Mouse (Mus musculus): Measurements from ENCODE around the gene Phykpl.
A peak's percentile ranks its signal among the peaks of the same experiment; 100 is the strongest.
"Not testable (repeated sequence)": the region's sequence is repeated elsewhere in the genome, so short reads cannot be mapped to it uniquely, and the experiment has no call there.

Gene Phykpl

DNA sequence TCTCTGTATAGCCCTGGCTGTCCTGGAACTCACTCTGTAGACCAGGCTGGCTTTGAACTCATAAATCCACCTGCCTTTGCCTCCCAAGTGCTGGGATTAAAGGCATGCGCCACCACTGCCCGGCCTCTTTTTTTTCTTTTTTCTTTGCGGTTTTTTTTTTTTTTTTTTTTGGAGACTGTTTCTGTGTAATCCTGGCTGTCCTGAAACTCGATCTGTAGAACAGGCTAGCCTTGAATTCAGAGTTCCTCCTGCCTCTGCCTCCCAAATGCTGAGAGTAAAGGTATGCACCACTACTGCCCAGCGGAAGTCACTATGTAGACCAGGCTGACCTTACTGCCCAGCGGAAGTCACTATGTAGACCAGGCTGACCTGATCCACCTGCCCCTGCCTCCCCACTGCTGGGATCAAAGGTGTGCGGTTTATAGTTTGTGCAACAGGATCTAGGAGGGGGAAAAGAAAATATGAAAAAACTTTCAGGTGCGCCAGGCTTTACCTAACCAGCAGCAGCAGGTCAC is 34.4 kb downstream of the Phykpl start:
- no peak for DNase-seq (ENCODE audit: low spot score)

DNA sequence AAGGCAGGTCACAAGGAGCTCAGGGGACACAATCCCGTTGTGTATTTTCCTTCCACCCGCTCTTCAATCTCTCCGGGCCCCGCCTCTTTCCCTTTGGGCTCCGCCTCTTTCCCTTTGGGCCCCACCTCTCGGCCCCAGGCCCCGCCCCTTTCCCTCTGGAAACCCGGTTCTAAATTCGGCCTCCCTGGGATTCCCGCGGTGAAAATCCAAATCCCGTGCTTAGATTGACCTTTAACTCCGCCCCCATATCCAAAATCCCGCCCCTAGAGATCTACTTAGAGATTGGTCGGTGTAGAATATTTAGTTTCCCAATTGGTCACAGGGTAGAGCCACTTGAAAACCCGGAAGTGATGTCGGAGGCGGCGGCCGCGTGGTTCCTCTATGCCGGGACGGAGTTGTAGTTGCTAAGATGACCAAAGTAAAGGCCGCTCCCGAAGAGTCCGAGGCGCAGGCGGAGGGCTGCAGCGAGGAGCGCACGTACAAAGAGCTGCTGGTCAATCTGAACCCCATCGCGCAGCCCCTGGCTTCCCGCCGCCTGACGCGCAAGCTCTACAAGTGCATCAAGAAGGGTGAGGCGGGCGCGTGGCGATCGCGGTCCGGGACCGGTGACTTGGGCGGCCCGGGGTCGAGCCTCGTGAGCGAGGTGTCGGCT is 35.0 kb downstream of the Phykpl start, which contains the start of gene Nhp2:
TSS of gene Nhp2 (plus strand) at position 327 of the 652 bp plus-strand sequence.
- peak; percentile 95 for DNase-seq (ENCODE audit: low spot score)

DNA sequence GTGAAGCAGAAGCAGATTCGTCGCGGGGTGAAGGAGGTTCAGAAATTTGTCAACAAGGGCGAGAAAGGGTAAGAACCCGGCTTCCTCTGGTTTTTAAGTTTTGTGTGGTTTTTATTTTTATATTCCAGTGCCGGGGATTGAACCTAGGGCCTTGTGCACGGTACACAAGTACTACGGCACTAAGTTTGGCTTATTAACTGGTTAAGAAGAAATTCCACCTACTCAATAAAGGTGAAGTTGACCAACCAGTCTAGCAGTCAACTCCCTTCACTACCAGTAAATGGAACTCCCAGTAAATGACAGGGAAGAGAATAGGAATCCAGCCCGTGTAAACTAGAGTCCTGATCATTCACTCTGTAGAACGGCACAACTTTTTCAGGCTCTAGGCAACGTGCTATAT is 35.5 kb downstream of the Phykpl start:
- DNase-seq (ENCODE audit: low spot score), result no peak

DNA sequence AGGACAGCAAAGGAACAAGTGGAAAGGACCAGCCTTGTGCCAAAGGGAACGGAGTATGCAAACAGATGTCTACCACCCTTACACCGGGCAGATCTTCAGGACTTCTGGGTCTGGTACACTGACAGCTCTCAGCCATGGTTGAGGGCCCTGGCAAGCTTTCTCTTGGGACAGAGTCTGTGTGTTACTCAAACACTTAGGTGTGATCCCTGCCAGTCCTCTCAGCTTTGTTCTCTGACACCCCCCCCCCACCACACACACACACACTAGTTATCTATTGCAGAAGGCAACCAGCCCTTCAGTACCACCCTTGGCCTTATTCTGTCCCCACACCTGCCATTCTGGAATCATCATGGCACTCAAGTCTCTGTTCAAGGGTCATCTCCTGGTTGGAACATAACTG is 37.2 kb downstream of the Phykpl start:
- no peak for DNase-seq (ENCODE audit: low spot score)

DNA sequence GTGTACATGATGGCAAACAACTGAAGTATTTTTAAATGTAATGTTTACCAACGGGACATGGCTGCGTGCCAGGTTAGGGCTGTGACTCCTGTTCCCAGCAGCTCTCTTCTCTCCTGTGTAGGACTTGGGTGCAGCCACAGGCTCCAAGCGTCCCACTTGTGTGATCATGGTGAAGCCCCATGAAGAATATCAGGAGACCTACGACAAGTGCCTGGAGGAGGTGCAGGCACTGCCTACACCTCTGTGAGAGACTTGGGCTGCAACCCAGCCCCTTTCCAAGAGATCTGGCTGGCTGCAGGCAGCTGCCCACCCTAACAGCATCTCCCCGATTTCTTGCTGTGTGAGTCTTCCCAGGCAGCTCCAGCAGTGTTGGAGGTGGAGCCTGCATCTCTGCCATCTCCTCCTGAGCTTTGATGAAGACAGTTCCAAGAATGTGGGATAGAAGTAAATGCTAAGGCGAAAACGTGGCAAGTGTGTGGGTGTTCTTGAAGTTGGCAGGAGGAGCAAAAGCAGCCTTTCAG is 38.5 kb downstream of the Phykpl start:
- DNase-seq (ENCODE audit: low spot score), result no peak

DNA sequence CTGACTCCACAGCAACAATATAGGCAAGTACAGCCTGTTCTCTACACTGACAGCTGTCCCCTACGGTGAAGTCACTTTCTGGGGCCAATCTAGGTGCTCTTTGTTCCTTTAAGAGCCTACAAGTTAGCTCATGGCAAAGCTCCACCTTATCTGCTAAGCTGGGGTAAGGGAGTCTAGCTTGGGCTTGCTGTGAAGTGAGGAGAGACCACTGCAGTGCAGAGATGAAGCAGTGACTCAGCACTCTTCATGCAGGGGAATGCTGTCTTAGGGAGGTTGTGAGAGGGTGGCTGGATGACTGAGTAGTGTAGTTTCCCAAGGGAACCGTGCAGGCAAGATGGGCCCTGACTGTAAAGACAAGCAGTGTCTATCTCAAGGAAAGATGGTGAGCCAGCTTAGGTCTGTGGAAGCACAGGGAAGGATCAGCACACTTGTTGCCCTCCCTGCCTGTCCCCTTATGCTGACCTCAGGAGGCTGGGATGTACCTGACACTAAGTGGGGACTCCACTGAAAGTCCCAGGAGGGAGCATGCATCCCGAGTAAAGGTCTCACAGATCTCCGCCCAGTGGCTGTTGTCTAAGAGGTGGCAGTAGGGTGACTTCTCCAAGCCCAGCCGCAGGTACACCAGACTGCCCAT is 40.7 kb downstream of the Phykpl start:
- DNase-seq (ENCODE audit: low spot score), result no peak

DNA sequence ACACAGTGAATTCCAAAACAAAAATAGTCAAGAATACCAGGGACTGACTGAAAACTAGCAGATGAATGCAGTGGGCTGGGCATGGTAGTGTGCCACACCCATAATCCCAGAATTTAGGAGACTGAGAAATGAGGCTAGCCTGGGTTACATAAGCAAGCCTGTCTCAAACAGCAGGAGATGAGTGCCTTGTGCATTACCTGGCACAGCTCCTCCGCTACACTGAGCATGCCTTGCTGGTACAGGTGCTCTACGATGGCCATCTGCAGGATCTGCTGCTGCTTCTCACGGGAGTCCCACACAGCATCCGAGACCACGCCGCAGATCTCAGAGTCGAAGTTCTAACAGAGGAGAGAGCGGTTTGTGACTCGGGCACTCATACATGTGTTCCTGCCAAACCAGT is 42.9 kb downstream of the Phykpl start:
- DNase-seq (ENCODE audit: low spot score), result no peak

DNA sequence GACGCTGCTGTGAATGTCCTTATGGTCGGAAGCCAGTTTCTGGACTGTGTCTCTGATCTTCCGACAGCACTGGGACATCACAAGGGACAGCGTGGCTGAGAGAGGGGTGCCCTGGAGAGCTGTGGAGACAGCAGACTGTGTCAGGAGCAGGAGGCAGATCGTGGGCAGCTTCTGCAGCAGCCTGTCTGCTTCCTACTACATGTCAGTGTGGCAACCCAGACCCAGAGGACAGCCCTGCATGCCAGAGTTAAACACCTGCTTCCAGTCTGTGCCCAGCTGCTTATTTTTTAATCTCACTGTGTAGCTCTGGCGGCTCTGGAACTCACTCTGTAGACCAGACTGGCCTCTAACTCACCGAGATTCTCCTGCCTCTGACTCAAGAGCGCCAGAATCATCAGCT is 43.4 kb downstream of the Phykpl start:
- no peak for DNase-seq (ENCODE audit: low spot score)

DNA sequence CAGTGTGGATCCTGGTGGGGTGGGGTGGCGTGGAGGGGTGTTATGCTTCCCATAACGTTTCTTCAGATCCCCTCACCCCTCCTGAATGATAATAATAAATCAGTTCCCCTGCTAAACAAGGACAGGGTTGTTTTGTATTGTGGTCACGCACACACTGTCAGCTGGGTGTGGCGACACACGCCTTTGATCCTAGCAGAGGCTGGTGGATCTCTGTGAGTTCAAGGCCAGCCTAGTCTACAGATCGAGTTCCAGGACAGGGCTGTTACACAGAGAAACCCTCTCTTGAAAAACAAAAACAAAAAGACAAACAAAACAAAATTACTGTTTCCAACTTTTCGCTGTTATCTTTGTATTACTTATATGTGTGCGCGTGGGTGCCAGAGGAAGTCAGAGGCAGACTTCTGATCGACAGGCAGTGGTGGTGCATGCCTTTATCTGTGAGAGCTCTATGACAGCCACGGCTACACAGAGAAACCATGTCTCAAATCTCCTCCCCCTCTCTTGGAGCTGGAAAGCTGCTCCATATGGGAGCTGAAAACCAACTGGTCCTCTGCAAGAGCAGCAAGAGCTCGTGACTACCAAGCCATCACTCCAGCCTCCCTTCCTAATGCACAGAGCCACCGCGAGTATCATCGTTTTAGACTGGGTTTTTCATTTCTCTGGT is 45.2 kb downstream of the Phykpl start:
- no peak for DNase-seq (ENCODE audit: low spot score)

DNA sequence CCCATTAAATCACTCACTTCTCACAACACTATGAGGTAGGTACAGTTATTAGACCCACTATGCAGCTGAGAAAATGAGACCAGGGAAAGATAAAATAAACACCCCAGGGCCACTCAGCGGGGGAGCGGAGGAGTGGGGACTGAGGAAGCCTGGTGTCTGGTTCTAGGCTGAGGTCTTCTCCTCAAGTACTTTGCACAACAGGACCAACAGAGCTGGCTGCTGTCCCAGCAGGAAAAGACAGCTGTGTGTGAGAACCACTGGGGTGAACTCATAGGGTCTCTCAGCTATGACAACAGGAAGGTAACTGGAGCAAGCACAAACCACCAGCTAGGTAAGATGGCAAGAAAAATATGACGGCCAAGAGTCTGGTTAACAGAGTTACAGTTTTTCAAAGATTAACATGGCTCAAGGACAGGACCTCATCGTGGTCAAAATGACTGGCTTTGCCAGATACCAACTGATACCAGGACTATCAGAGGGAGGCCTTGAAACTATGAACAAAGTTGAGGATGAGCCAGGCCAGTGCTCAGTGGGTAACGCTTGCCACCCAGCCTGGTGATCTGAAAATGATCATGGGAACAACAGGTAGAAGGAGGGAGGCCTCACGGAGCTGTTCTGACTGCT is 47.7 kb downstream of the Phykpl start:
- no peak for DNase-seq (ENCODE audit: low spot score)

DNA sequence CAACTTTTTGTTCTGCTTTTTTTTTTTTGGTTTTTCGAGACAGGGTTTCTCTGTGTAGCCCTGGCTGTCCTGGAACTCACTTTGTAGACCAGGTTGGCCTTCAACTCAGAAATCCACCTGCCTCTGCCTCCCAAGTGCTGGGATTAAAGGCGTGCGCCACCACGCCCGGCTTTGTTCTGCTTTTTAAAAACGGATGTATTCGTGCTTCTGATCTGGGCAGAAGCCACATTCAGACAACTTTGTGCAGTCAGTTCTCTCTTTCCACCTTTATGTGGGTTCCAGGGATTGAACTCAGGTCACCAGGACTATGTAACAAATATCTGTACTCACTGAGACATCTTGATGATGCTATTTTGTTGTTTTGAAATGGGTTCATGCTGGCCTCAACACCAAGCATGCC is 48.6 kb downstream of the Phykpl start:
- DNase-seq (ENCODE audit: low spot score), result not testable (repeated sequence)

DNA sequence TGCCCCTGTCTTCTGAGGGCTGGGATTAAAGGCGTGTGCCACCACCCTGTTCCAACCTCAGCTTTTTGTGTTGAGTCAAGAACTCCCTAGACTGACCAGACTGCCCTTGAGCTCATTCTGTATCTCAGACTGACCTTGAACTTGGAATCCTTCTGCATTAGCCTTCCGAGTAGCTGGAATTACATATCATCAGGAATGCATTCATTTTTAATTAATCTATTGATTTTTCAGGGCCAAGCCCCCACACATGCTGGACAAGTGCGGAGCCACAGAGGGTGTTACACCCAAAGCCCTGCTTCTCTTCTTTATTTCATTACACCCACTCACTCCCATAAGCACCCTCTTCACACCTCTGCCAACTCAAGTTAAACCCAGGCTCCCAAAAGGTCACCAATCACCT is 49.2 kb downstream of the Phykpl start:
- DNase-seq (ENCODE audit: low spot score), result no peak

DNA sequence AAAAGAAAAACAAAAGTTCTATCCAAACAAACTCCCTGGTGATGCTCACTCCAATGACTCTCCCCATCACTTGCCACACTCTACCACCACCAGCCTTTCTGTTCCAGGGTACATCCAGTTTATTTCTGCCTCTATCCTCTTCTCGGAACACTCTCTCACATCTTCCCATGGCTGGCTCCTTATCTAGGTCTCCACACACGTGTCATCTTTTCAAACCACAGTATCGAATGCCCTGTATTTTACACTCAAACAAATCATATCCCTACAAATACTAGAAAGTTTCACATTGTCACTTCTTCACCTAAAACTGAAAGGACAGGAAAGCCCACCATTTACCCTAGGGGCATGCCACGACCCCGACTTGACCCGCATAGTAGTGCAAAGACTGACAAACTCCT is 50.6 kb downstream of the Phykpl start:
- no peak for DNase-seq (ENCODE audit: low spot score)

DNA sequence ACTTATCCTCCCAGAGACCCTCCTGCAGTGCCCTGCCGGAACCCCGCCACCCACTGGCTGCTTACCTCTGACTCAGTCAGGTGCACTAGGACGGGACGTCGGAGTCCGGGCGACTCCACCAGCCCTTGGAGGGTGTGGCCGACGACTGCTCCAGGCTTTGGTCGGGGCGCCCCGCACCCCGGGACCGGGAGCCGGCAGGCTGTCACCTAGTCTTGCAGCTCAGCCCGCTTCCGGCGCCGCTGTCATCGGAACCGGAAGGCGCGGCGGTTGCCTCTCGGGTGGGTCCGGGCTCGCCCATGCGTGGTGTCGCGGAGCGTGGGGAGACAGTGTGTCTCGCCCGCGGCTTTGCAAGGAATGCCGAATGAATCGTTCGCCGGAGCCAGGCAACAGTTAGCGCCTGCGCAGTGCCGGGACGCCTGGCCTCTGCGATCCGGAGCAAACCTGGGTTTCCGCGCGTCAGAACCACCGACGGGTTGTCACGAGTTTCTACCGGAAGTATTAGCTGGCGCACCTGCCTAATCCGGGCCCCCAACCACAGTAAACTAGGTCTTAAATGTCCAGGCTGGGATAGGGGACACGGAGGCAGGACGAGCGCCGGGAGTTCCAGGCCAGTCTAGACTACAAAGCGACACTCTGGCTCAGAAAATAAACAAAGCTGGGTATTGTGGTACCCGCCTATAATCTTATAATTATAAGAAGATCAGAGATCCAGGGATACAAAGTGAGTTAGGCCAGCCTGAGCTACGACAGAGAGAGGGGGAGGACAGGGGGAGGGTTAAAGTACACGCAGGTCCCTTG is 51.2 kb downstream of the Phykpl start, which contains the start of gene Rmnd5b:
TSS of gene Rmnd5b (minus strand) at position 372 of the 798 bp plus-strand sequence.
- peak; percentile 78 for DNase-seq (ENCODE audit: low spot score)

DNA sequence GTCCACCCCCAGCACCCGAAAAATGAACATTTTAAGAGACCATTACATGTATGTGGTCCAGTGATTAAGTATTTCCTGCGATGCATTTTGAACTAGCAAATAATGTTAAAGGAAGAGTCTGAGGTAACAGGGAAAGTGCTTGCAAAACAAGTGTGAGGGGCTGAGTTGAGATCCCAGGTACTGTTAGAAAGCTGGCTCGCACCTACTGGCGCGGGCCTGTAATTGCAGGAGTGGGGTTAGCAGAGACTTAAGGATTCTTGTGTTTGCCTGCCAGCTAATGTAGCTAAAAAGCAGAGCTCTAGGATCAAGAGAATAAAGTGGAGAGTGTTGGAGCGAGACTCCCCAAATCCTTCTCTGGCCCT is 51.7 kb downstream of the Phykpl start:
- DNase-seq (ENCODE audit: low spot score), result no peak

DNA sequence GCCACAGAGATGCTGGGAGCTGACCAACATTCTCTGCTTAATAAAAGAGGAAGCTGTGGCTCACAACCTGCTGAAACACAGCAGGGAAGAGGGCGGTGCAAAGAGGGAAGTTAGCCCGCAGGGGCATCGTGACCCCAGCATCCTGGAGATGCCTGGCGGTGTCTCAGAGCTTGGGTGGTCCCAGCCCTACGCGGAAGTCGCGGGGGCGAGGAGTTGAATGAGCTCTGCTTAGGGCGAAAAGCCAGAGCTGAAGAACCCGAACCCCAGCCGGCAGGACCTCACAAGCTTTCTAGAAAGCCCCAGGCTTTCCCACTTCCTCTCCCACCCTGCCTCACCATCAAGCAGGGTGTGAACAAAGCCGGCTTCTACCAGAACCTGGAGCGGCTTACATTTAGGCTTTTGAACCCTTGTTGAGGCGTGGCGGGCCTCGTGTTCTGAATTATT is 53.4 kb downstream of the Phykpl start:
- DNase-seq (ENCODE audit: low spot score), result no peak

DNA sequence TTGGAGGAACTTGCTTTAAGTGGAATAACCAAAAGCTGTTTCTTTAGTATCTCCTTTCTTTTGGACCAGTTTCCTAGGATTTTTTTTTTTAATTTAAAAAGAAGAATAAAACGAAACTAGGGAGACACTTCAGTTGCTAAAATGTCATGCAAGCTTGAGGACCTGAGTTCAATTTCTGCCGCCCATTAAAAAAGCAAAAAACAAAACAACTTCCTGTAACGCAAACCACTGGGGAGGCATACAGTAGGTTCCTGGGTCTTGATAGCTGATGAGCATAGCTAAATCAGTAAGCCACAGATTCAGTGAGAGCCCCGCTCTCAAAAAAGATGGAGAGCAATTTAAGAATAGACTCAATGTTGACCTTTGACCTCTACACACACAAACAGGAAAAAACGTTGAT is 53.9 kb downstream of the Phykpl start:
- no peak for DNase-seq (ENCODE audit: low spot score)

DNA sequence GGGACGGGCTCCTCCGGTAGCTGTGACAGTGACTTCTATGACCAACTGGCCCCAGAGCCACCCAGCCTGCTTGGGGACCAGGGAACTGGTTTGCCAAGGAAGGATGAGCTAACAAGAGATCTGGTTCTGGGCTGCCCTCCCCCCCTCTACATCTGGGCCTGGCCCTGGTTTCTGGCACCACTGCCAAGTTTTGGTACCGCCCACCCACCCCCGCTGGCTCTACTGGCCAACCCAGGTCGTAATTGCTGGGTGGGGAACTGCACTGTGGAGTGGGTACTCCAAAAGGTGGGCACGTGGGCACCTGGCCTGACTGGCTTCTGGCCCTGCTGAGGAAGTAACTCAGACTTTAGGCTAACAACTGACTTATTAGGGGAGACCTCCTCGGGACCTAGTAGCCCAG is 56.2 kb downstream of the Phykpl start:
- DNase-seq (ENCODE audit: low spot score), result no peak

DNA sequence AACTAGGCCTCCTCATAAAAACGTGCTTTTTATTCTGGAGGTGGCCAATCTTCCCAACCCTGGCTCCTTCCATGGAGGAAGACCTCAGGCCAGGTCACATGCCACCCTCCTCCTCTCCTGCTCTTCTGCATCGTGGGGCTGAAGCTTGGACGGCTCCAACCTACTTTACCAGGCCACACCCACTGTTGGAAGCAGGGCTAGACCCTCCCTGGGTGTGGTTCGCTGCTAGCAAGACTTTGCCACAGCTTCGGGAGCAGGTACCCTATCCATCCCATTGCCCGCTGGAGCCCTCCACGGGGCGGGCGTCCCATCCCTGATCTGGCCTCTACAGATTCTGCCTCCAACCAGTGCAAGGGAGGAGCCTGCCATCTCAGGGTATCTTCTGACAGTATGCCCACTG is 58.6 kb downstream of the Phykpl start:
- no peak for DNase-seq (ENCODE audit: low spot score)

DNA sequence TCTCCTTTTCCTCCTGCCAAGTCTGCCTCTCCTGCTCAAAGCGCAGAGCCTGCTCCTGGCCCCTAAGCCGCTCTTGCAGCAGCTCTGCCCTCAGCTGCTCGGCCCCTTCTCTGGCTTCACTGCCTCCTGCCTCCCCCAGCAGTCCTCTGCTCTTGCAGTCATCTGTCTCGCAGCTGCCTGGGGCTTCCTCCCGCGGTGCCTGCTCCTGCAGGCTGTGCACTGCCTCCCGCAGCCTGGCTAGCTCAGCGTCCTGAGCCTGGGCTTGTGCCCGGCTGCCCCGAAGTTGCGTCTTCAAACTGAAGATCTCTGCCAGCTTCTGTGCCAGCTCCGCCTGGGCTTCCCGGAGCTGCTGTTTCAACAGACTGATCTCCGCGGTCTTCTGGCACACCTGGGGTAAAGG is 59.2 kb downstream of the Phykpl start:
- DNase-seq (ENCODE audit: low spot score), result no peak

DNA sequence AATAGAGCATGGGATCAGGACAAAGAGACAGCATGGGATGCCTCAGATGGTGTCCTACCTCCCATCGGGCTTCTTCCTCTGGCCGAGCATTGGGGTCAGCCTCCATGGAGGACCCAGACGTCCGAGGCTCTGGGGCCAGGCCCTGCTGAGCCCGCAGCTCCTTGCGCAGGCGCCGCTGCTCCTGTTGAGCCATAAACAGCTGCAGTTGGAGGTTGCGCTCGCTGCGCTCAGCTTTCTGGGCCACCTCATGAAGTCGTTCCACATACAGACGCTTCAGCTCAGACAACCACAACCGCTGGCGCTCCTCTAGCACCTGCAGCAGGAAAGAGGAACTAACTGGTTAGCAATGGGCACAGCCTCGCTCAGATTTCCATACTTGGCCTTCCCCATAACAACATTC is 59.7 kb downstream of the Phykpl start:
- no peak for DNase-seq (ENCODE audit: low spot score)

DNA sequence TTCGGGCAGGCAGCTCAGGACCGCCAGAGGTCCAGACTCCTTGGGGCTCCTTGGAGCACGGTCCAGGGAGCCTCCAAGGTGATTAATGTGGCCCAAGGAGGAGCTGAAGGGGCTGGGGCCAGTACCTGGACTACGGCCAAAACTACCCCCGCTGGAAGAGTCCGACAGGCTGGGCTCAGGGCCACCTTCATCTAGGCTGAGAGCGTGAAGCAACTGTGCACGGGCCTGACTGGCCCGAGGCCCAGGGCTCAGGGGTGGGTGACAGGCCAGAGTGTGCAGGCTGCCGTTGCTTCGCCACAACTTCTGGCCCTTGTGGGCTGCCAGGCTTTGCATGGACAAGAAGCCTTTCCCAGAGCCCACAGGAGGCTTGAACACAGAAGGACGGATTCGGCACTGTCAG is 60.7 kb downstream of the Phykpl start:
- no peak for DNase-seq (ENCODE audit: low spot score)

Measured in ovary, postnatal 14 days (tissue).